ENCODE assay signal across 28 mouse cellular contexts in genomic region chr16:5483337-5483736, GRCm38 (mm10).
"Had no signal": no experiment of that assay in that cellular context is flagged by ENCODE, and none has a peak within 500 bp of the region (broad histone marks: within the 10 kb centered on the region; RNA-seq: fewer than 3 reads in every experiment).

No protein-coding gene starts in this region.

- H3K27ac ChIP-seq: embryonic facial prominence, embryonic 10.5 days; embryonic facial prominence, embryonic 12.5 days; embryonic facial prominence, embryonic 13.5 days; embryonic facial prominence, embryonic 15.5 days; forebrain, embryonic 10.5 days; forebrain, embryonic 12.5 days; forebrain, embryonic 13.5 days; forebrain, embryonic 15.5 days; gastrocnemius, adult 2 months; heart, adult 2 months had no signal

- H3K4me1 ChIP-seq: embryonic facial prominence, embryonic 10.5 days; embryonic facial prominence, embryonic 12.5 days; embryonic facial prominence, embryonic 13.5 days; embryonic facial prominence, embryonic 15.5 days; forebrain, embryonic 10.5 days; forebrain, embryonic 12.5 days; forebrain, embryonic 13.5 days; forebrain, embryonic 15.5 days had no signal

- ATAC-seq: forebrain, embryonic 13.5 days; forebrain, embryonic 14.5 days; forebrain, embryonic 15.5 days; forebrain, embryonic 16.5 days; forebrain, postnatal 0 days had no signal

- H3K36me3 ChIP-seq: embryonic facial prominence, embryonic 10.5 days; embryonic facial prominence, embryonic 12.5 days; embryonic facial prominence, embryonic 13.5 days; embryonic facial prominence, embryonic 15.5 days; forebrain, embryonic 10.5 days; forebrain, embryonic 12.5 days; forebrain, embryonic 15.5 days had no signal

- H3K9me3 ChIP-seq: embryonic facial prominence, embryonic 10.5 days; embryonic facial prominence, embryonic 12.5 days; embryonic facial prominence, embryonic 13.5 days; embryonic facial prominence, embryonic 15.5 days; forebrain, embryonic 10.5 days; forebrain, embryonic 12.5 days; forebrain, embryonic 13.5 days; forebrain, embryonic 15.5 days had no signal

- H3K4me3 ChIP-seq: embryonic facial prominence, embryonic 10.5 days; embryonic facial prominence, embryonic 12.5 days; embryonic facial prominence, embryonic 13.5 days; embryonic facial prominence, embryonic 15.5 days; erythroblast, embryonic 14.5 days; forebrain, embryonic 10.5 days; forebrain, embryonic 12.5 days; forebrain, embryonic 13.5 days; forebrain, embryonic 15.5 days; gastrocnemius, adult 2 months; heart, adult 2 months had no signal

- DNase-seq: cerebellum, adult 2 months; cerebellum, adult 8-10 months; cerebellum, adult 9-10 months; cerebellum, adult 9-11 months; cerebellum, postnatal 10 days; cerebellum, postnatal 14 days; cerebellum, postnatal 25 days; cerebellum, postnatal 36 days; embryo, embryonic 11 days; forebrain, postnatal 0 days; gastrocnemius, adult 2 months; gastrocnemius, postnatal 10 days; gastrocnemius, postnatal 14 days; gastrocnemius, postnatal 36 days; heart, adult 11 months; heart, adult 18-20 months; heart, adult 2 months had no signal

- H3K27me3 ChIP-seq: embryonic facial prominence, embryonic 12.5 days; embryonic facial prominence, embryonic 15.5 days; forebrain, embryonic 15.5 days had no signal

- H3K4me2 ChIP-seq: embryonic facial prominence, embryonic 12.5 days; embryonic facial prominence, embryonic 13.5 days; embryonic facial prominence, embryonic 15.5 days; forebrain, embryonic 12.5 days; forebrain, embryonic 13.5 days; forebrain, embryonic 15.5 days had no signal

- H3K9ac ChIP-seq: embryonic facial prominence, embryonic 12.5 days; embryonic facial prominence, embryonic 13.5 days; embryonic facial prominence, embryonic 15.5 days; forebrain, embryonic 12.5 days; forebrain, embryonic 13.5 days; forebrain, embryonic 15.5 days; forebrain, postnatal 0 days had no signal
